Mouse (Mus musculus): ENCODE measurements around the gene F12.

Gene F12

GRCm38 (mm10) chr13:55412643-55413307, 13.8 kb downstream of the F12 start:
- DNase-seq, result no peak

GRCm38 (mm10) chr13:55411826-55412225, 14.8 kb downstream of the F12 start:
- no peak for DNase-seq

GRCm38 (mm10) chr13:55408546-55409120, 18.0 kb downstream of the F12 start:
- no peak for DNase-seq

- DNase-seq, result no peak
These were observed 19.3 kb downstream of the F12 start for GRCm38 (mm10) chr13:55407341-55407740.

GRCm38 (mm10) chr13:55405783-55406390, 20.7 kb downstream of the F12 start:
- DNase-seq, result no peak

GRCm38 (mm10) chr13:55404853-55405782, 21.5 kb downstream of the F12 start:
- peak; percentile 85 for DNase-seq

GRCm38 (mm10) chr13:55403935-55404852, 22.4 kb downstream of the F12 start:
- no peak for DNase-seq

- no peak for DNase-seq
These were observed 23.3 kb downstream of the F12 start for GRCm38 (mm10) chr13:55403266-55403665.

- no peak for DNase-seq
These were observed 26.6 kb downstream of the F12 start for GRCm38 (mm10) chr13:55400039-55400346.

- no peak for DNase-seq
These were observed 27.1 kb downstream of the F12 start for GRCm38 (mm10) chr13:55399300-55400038.

GRCm38 (mm10) chr13:55398088-55398487, 28.5 kb downstream of the F12 start, which contains the start of gene Slc34a1:
Gene Slc34a1, plus strand, starts transcription at chr13:55398187.
- no peak for DNase-seq

GRCm38 (mm10) chr13:55392933-55393332, 33.7 kb downstream of the F12 start:
- DNase-seq, result no peak

- no peak for DNase-seq
These were observed 35.0 kb downstream of the F12 start for GRCm38 (mm10) chr13:55391626-55392029.

- no peak for DNase-seq
These were observed 35.9 kb downstream of the F12 start for GRCm38 (mm10) chr13:55390644-55391043.

GRCm38 (mm10) chr13:55381790-55382189, 44.8 kb downstream of the F12 start:
- no peak for DNase-seq

GRCm38 (mm10) chr13:55378907-55379580, 47.5 kb downstream of the F12 start:
- peak; percentile 7 for DNase-seq

- no peak for DNase-seq
These were observed 50.7 kb downstream of the F12 start for GRCm38 (mm10) chr13:55375877-55376276.

GRCm38 (mm10) chr13:55374206-55374924, 52.2 kb downstream of the F12 start:
- no peak for DNase-seq

- no peak for DNase-seq
These were observed 54.9 kb downstream of the F12 start for GRCm38 (mm10) chr13:55371740-55372139.

GRCm38 (mm10) chr13:55371007-55371681, 55.4 kb downstream of the F12 start:
- DNase-seq, result no peak
